Mouse (Mus musculus) gonadal fat pad, adult 2 months (tissue): ENCODE measurements around the gene Mmadhc. TPM values are rescaled to one million over a fixed set of nuclear protein-coding genes. Genes with fewer than 3 reads are reported as not detected.

ENCODE experiments used
- DNase-seq: peaks from one replicate; pipeline ENCODE4 v3.0.0-alpha.2; 2012; ENCODE audit warnings: low read depth
- polyA plus RNA-seq: library from polyadenylated mRNA; depleted of rRNA; stranded (reverse); fragments of >200 nt; gene quantifications from 2 replicates; pipeline ENCODE4 v1.2.3, GENCODE M21; 2012; rRNA removed

Mmadhc gene
- polyA plus RNA-seq: 56.3 and 65.2 TPM in 2 replicates

- peak; percentile 77 for DNase-seq
Observed at GRCm38 (mm10) chr2:50296109-50296986, at the start of gene Mmadhc. Gene Mmadhc (minus strand): TSS chr2:50296801.

- no peak for DNase-seq
Observed at GRCm38 (mm10) chr2:50343598-50343997, 47.0 kb upstream of the Mmadhc start.

- DNase-seq: no peak
Observed at GRCm38 (mm10) chr2:50339061-50339460, 42.5 kb upstream of the Mmadhc start.

GRCm38 (mm10) chr2:50337596-50337995 is 41.0 kb upstream of the Mmadhc start:
- no peak for DNase-seq

- peak; percentile 83 for DNase-seq
Observed at GRCm38 (mm10) chr2:50331716-50332270, 35.2 kb upstream of the Mmadhc start.

- DNase-seq: no peak
Observed at GRCm38 (mm10) chr2:50328181-50328580, 31.6 kb upstream of the Mmadhc start.

GRCm38 (mm10) chr2:50324799-50325198 is 28.2 kb upstream of the Mmadhc start:
- DNase-seq: no peak

- no peak for DNase-seq
Observed at GRCm38 (mm10) chr2:50306663-50307320, 10.2 kb upstream of the Mmadhc start.

- DNase-seq: no peak
Observed at GRCm38 (mm10) chr2:50304824-50305577, 8.4 kb upstream of the Mmadhc start.

GRCm38 (mm10) chr2:50296987-50297350 is 368 bp upstream of the Mmadhc start:
- no peak for DNase-seq

- DNase-seq: no peak
Observed at GRCm38 (mm10) chr2:50295562-50295961, 1.0 kb downstream of the Mmadhc start.

GRCm38 (mm10) chr2:50294084-50294483 is 2.5 kb downstream of the Mmadhc start:
- peak; percentile 59 for DNase-seq

- no peak for DNase-seq
Observed at GRCm38 (mm10) chr2:50293572-50293971, 3.0 kb downstream of the Mmadhc start.

GRCm38 (mm10) chr2:50291901-50292300 is 4.7 kb downstream of the Mmadhc start:
- DNase-seq: no peak

- no peak for DNase-seq
Observed at GRCm38 (mm10) chr2:50290754-50291153, 5.8 kb downstream of the Mmadhc start.

- no peak for DNase-seq
Observed at GRCm38 (mm10) chr2:50284781-50285180, 11.8 kb downstream of the Mmadhc start.

- no peak for DNase-seq
Observed at GRCm38 (mm10) chr2:50284040-50284439, 12.6 kb downstream of the Mmadhc start.

- DNase-seq: no peak
Observed at GRCm38 (mm10) chr2:50276715-50277114, 19.9 kb downstream of the Mmadhc start.

GRCm38 (mm10) chr2:50273415-50273814 is 23.2 kb downstream of the Mmadhc start:
- DNase-seq: no peak

GRCm38 (mm10) chr2:50272165-50272564 is 24.4 kb downstream of the Mmadhc start:
- no peak for DNase-seq

- DNase-seq: no peak
Observed at GRCm38 (mm10) chr2:50268514-50268913, 28.1 kb downstream of the Mmadhc start.

- DNase-seq: no peak
Observed at GRCm38 (mm10) chr2:50267046-50267445, 29.6 kb downstream of the Mmadhc start.
